Mouse (Mus musculus): Measurements from ENCODE around the gene Depdc1b.

- TF ChIP-seq CTCF (IDR thresholded peaks at IDR 0.05; ENCODE audit: control insufficient read depth, insufficient read depth, insufficient read length) (no peak), USF1 (IDR thresholded peaks at IDR 0.05; ENCODE audit: low read depth) (no peak)
Observed at GRCm38 (mm10) chr13:108435687-108436086, 119.6 kb downstream of the Depdc1b start.
